Mouse (Mus musculus) stomach, postnatal 0 days (tissue): ENCODE results near the gene Furin.

ENCODE experiments used
- CTCF ChIP-seq: IDR thresholded peaks from 2 replicates; pipeline ENCODE4 v1.5.1; 2016; ENCODE audit warnings: antibody characterized with exemption, low read depth, mild to moderate bottlenecking, moderate library complexity
- EP300 ChIP-seq: optimal IDR thresholded peaks from 2 replicates; pipeline ENCODE3; 2016; ENCODE audit warnings: antibody characterized with exemption

GRCm38 (mm10) chr7:80342858-80343257 is 62.4 kb downstream of the Furin start, which contains the start of gene Hddc3:
- TF ChIP-seq CTCF (peak; percentile 87), EP300 (peak; percentile 69)
